ENCODE assay signal across 8 mouse cellular contexts in the genomic region with DNA sequence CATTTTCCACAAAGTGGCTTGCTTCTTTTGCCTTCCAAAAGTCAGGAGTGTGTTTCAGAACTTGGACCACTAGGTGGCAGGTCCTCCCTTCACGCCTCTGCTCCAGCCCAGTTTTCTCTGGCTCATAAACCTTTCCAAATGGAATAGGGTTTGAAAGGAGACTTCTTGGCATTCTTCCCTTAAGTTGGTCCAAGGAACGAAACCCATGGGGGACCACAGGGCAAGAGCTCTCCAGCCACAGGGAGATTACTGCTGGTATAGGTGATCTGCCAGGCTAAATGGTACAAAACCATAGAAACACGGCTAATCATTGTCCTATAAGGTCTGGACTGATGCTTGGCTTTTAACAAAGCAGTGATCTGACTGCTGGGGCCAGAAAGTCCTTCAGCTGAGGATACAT.
DNase-seq lines count a peak whose midpoint lies in the region; ATAC-seq and TF ChIP-seq lines count a peak whose summit lies in the region.
"Had no signal": no experiment of that assay in that cellular context is flagged by ENCODE, and none has a peak within 500 bp of the region (broad histone marks: within the 10 kb centered on the region; RNA-seq: fewer than 3 reads in every experiment).

No protein-coding gene starts in this region.

- peak; percentile 36 for DNase-seq in 416B (ENCODE audit: low read depth)
- peak; percentile 54 to 70 for DNase-seq in cerebellum, postnatal 36 days
- DNase-seq in hindbrain, embryonic 10.5 days (ENCODE audit: low spot score) = peak; percentile 54
- DNase-seq in layer of hippocampus, postnatal 14 days (ENCODE audit: low spot score in 2 of 2) = peak; percentile 57 to 76
- no peak for DNase-seq in spleen, adult 12 weeks (ENCODE audit: low spot score)

- no peaks in the 10 kb centered on the region for H3K36me3 ChIP-seq in ES-Bruce4 (ENCODE audit: control insufficient read depth, insufficient read depth, low read length, poor library complexity, severe bottlenecking)
- H3K36me3 ChIP-seq in hindbrain, embryonic 10.5 days = peaks cover 23% of the 10 kb centered on the region
- peaks cover 5% of the 10 kb centered on the region; the same call in 1 of the 2 replicates for H3K36me3 ChIP-seq in midbrain, embryonic 16.5 days (ENCODE audit: control insufficient read depth, insufficient read depth, low read length)

- ATAC-seq in midbrain, embryonic 16.5 days = peak; percentile 71

- no peaks in the 10 kb centered on the region for H3K27me3 ChIP-seq in ES-Bruce4 (ENCODE audit: control insufficient read depth, insufficient read depth, low read length, poor library complexity, severe bottlenecking)
- no peaks in the 10 kb centered on the region for H3K27me3 ChIP-seq in hindbrain, embryonic 10.5 days (ENCODE audit: insufficient read depth, poor library complexity, severe bottlenecking)
- H3K27me3 ChIP-seq in midbrain, embryonic 16.5 days (ENCODE audit: control insufficient read depth, insufficient read depth, low read depth, low read length) = no peaks in the 10 kb centered on the region

- no peak overlapping the region for H3K4me2 ChIP-seq in midbrain, embryonic 16.5 days (ENCODE audit: low read length)

- H3K9ac ChIP-seq in ES-Bruce4 (ENCODE audit: low read depth, poor library complexity, severe bottlenecking) = no peak overlapping the region
- no peak overlapping the region for H3K9ac ChIP-seq in midbrain, embryonic 16.5 days (ENCODE audit: low read depth, low read length)

- TF ChIP-seq EP300 in ES-Bruce4 (IDR thresholded peaks at IDR 0.05; ENCODE audit: insufficient read depth, low read depth, low read length) = no peak

- no peak overlapping the region for H3K4me3 ChIP-seq in ES-Bruce4 (ENCODE audit: low read depth, low read length)
- H3K4me3 ChIP-seq in hindbrain, embryonic 10.5 days = no peak overlapping the region
- H3K4me3 ChIP-seq in midbrain, embryonic 16.5 days (ENCODE audit: low read depth, low read length) = no peak overlapping the region
- H3K4me3 ChIP-seq: erythroblast, embryonic 14.5 days had no signal

- TF ChIP-seq CTCF in ES-Bruce4 (IDR thresholded peaks at IDR 0.05; ENCODE audit: low read depth, low read length) = peak; percentile 62

- TF ChIP-seq POLR2A in ES-Bruce4 (IDR thresholded peaks at IDR 0.05; ENCODE audit: insufficient read depth, low read length) = no peak

- no peaks in the 10 kb centered on the region for H3K9me3 ChIP-seq in ES-Bruce4 (replicated peaks; ENCODE audit: control insufficient read depth, insufficient read depth, low read length, poor library complexity, severe bottlenecking)
- H3K9me3 ChIP-seq in hindbrain, embryonic 10.5 days = peaks cover 9% of the 10 kb centered on the region
- no peaks in the 10 kb centered on the region for H3K9me3 ChIP-seq in midbrain, embryonic 16.5 days (replicated peaks; ENCODE audit: control insufficient read depth, low read length, poor library complexity, severe bottlenecking)

- no peaks in the 10 kb centered on the region for H3K4me1 ChIP-seq in ES-Bruce4 (ENCODE audit: control insufficient read depth, insufficient read depth, low read length)
- H3K4me1 ChIP-seq in hindbrain, embryonic 10.5 days (replicated peaks) = peaks cover 28% of the 10 kb centered on the region
- H3K4me1 ChIP-seq in midbrain, embryonic 16.5 days (ENCODE audit: control insufficient read depth, insufficient read depth, low read length) = peaks cover 15% of the 10 kb centered on the region

- WGBS in hindbrain, embryonic 10.5 days = 33% methylated on average over 3 of the region's 3 CpGs
- 12% methylated on average over 3 of the region's 3 CpGs for WGBS in midbrain, embryonic 16.5 days

- no peak overlapping the region for H3K27ac ChIP-seq in ES-Bruce4 (ENCODE audit: insufficient read depth, low read length)
- peak overlapping the region; percentile 74; the same call in 1 of the 2 replicates for H3K27ac ChIP-seq in hindbrain, embryonic 10.5 days
- no peak overlapping the region for H3K27ac ChIP-seq in midbrain, embryonic 16.5 days (ENCODE audit: low read length)
